Mouse (Mus musculus): ENCODE data around the gene Paox. TPM values are rescaled to one million over a fixed set of nuclear protein-coding genes. Genes with fewer than 3 reads are reported as not detected.

Gene Paox
- polyA plus RNA-seq, 1 experiment: 7.0 TPM

- Histone ChIP-seq H3K36me3 (ENCODE audit: control insufficient read depth, insufficient read depth) (no peaks in the 10 kb centered on the region), H3K79me2 (ENCODE audit: control insufficient read depth, insufficient read depth) (no peaks in the 10 kb centered on the region), H3K4me2 (ENCODE audit: low read depth) (no peak within 1 kb of the TSS), H3ac (ENCODE audit: control insufficient read depth, insufficient read length) (no peak within 1 kb of the TSS), H3K4me3 (no peak within 1 kb of the TSS), H3K27me3 (ENCODE audit: control insufficient read depth, insufficient read depth, insufficient read length) (no peaks in the 10 kb centered on the region)
- TF ChIP-seq MYOD1 (IDR thresholded peaks at IDR 0.05; ENCODE audit: control insufficient read depth in 1 of 3, insufficient read length in 2 of 3, low read depth in 2 of 3): no peak
- no peak for TF ChIP-seq TCF12 (IDR thresholded peaks at IDR 0.05; ENCODE audit: insufficient read depth, poor library complexity, severe bottlenecking)
- no peak for TF ChIP-seq MYOG (IDR thresholded peaks at IDR 0.05; ENCODE audit: control insufficient read depth in 1 of 3, insufficient read depth in 1 of 3, insufficient read length in 2 of 3, low read depth in 2 of 3)
- no peak for TF ChIP-seq USF1 (IDR thresholded peaks at IDR 0.05; ENCODE audit: low read depth)
- TF ChIP-seq E2F4 (IDR thresholded peaks at IDR 0.05; ENCODE audit: insufficient read depth): no peak
- TF ChIP-seq POLR2A (IDR thresholded peaks at IDR 0.05; ENCODE audit: insufficient read length, low read depth): no peak
- TF ChIP-seq CEBPB (IDR thresholded peaks at IDR 0.05; ENCODE audit: insufficient read depth, poor library complexity, severe bottlenecking): no peak
- TF ChIP-seq MAX (IDR thresholded peaks at IDR 0.05; ENCODE audit: low read depth): no peak
- no peak for TF ChIP-seq REST (IDR thresholded peaks at IDR 0.05; ENCODE audit: insufficient read depth, insufficient read length)
- no peak for TF ChIP-seq POLR2AphosphoS2 (IDR thresholded peaks at IDR 0.05; ENCODE audit: insufficient read length, low read depth)
- TF ChIP-seq SRF (IDR thresholded peaks at IDR 0.05; ENCODE audit: control insufficient read depth, insufficient read length, low read depth): no peak
- TF ChIP-seq TCF3 (IDR thresholded peaks at IDR 0.05; ENCODE audit: insufficient read length, low read depth): no peak
Observed at GRCm38 (mm10) chr7:140092924-140093528, 22.6 kb upstream of the Paox start, which contains the start of gene Prap1. Prap1 (plus strand) TSS chr7:140093395.

- Histone ChIP-seq H3K4me2 (ENCODE audit: low read depth) (no peak overlapping the region), H3ac (ENCODE audit: control insufficient read depth, insufficient read length) (no peak overlapping the region), H3K27me3 (ENCODE audit: control insufficient read depth, insufficient read depth, insufficient read length) (no peaks in the 10 kb centered on the region), H3K36me3 (ENCODE audit: control insufficient read depth, insufficient read depth) (no peaks in the 10 kb centered on the region), H3K4me3 (no peak overlapping the region), H3K79me2 (ENCODE audit: control insufficient read depth, insufficient read depth) (no peaks in the 10 kb centered on the region)
- TF ChIP-seq POLR2A (IDR thresholded peaks at IDR 0.05; ENCODE audit: insufficient read length, low read depth): no peak
- TF ChIP-seq TCF12 (IDR thresholded peaks at IDR 0.05; ENCODE audit: insufficient read depth, poor library complexity, severe bottlenecking): no peak
- no peak for TF ChIP-seq MAX (IDR thresholded peaks at IDR 0.05; ENCODE audit: low read depth)
- no peak for TF ChIP-seq CEBPB (IDR thresholded peaks at IDR 0.05; ENCODE audit: insufficient read depth, poor library complexity, severe bottlenecking)
- no peak for TF ChIP-seq TCF3 (IDR thresholded peaks at IDR 0.05; ENCODE audit: insufficient read length, low read depth)
Observed at GRCm38 (mm10) chr7:140094954-140095353, 20.6 kb upstream of the Paox start.

- no peaks in the 10 kb centered on the region for H3K36me3 ChIP-seq (ENCODE audit: control insufficient read depth, insufficient read depth)
- no peaks in the 10 kb centered on the region for H3K27me3 ChIP-seq (ENCODE audit: control insufficient read depth, insufficient read depth, insufficient read length)
- no peak overlapping the region for H3K4me2 ChIP-seq (ENCODE audit: low read depth)
- TF ChIP-seq SRF (IDR thresholded peaks at IDR 0.05; ENCODE audit: control insufficient read depth, insufficient read length, low read depth) (no peak), POLR2AphosphoS2 (IDR thresholded peaks at IDR 0.05; ENCODE audit: insufficient read length, low read depth) (no peak), MYOG (IDR thresholded peaks at IDR 0.05; ENCODE audit: control insufficient read depth in 1 of 3, insufficient read depth in 1 of 3, insufficient read length in 2 of 3, low read depth in 2 of 3) (no peak), TCF3 (IDR thresholded peaks at IDR 0.05; ENCODE audit: insufficient read length, low read depth) (no peak), POLR2A (IDR thresholded peaks at IDR 0.05; ENCODE audit: insufficient read length, low read depth) (no peak), MYOD1 (IDR thresholded peaks at IDR 0.05; ENCODE audit: control insufficient read depth in 1 of 3, insufficient read length in 2 of 3, low read depth in 2 of 3) (no peak), USF1 (IDR thresholded peaks at IDR 0.05; ENCODE audit: low read depth) (no peak), REST (IDR thresholded peaks at IDR 0.05; ENCODE audit: insufficient read depth, insufficient read length) (no peak), E2F4 (IDR thresholded peaks at IDR 0.05; ENCODE audit: insufficient read depth) (no peak), TCF12 (IDR thresholded peaks at IDR 0.05; ENCODE audit: insufficient read depth, poor library complexity, severe bottlenecking) (no peak), CEBPB (IDR thresholded peaks at IDR 0.05; ENCODE audit: insufficient read depth, poor library complexity, severe bottlenecking) (no peak), MAX (IDR thresholded peaks at IDR 0.05; ENCODE audit: low read depth) (no peak)
- H3K4me3 ChIP-seq: no peak overlapping the region
- no peak overlapping the region for H3ac ChIP-seq (ENCODE audit: control insufficient read depth, insufficient read length)
- no peaks in the 10 kb centered on the region for H3K79me2 ChIP-seq (ENCODE audit: control insufficient read depth, insufficient read depth)
Observed at GRCm38 (mm10) chr7:140095556-140095955, 20.0 kb upstream of the Paox start.

GRCm38 (mm10) chr7:140096055-140096454 is 19.5 kb upstream of the Paox start:
- Histone ChIP-seq H3ac (ENCODE audit: control insufficient read depth, insufficient read length) (no peak overlapping the region), H3K4me2 (ENCODE audit: low read depth) (no peak overlapping the region), H3K4me3 (no peak overlapping the region), H3K27me3 (ENCODE audit: control insufficient read depth, insufficient read depth, insufficient read length) (no peaks in the 10 kb centered on the region), H3K36me3 (ENCODE audit: control insufficient read depth, insufficient read depth) (no peaks in the 10 kb centered on the region), H3K79me2 (ENCODE audit: control insufficient read depth, insufficient read depth) (no peaks in the 10 kb centered on the region)
- TF ChIP-seq E2F4 (IDR thresholded peaks at IDR 0.05; ENCODE audit: insufficient read depth): no peak
- no peak for TF ChIP-seq POLR2A (IDR thresholded peaks at IDR 0.05; ENCODE audit: insufficient read length, low read depth)

- Histone ChIP-seq H3K79me2 (ENCODE audit: control insufficient read depth, insufficient read depth) (no peaks in the 10 kb centered on the region), H3K27me3 (ENCODE audit: control insufficient read depth, insufficient read depth, insufficient read length) (no peaks in the 10 kb centered on the region), H3ac (ENCODE audit: control insufficient read depth, insufficient read length) (no peak overlapping the region), H3K4me3 (no peak overlapping the region), H3K36me3 (ENCODE audit: control insufficient read depth, insufficient read depth) (no peaks in the 10 kb centered on the region), H3K4me2 (ENCODE audit: low read depth) (no peak overlapping the region)
- TF ChIP-seq MYOD1 (IDR thresholded peaks at IDR 0.05; ENCODE audit: control insufficient read depth in 1 of 3, insufficient read length in 2 of 3, low read depth in 2 of 3) (no peak), POLR2A (IDR thresholded peaks at IDR 0.05; ENCODE audit: insufficient read length, low read depth) (no peak), TCF12 (IDR thresholded peaks at IDR 0.05; ENCODE audit: insufficient read depth, poor library complexity, severe bottlenecking) (no peak), SRF (IDR thresholded peaks at IDR 0.05; ENCODE audit: control insufficient read depth, insufficient read length, low read depth) (no peak), E2F4 (IDR thresholded peaks at IDR 0.05; ENCODE audit: insufficient read depth) (no peak), CEBPB (IDR thresholded peaks at IDR 0.05; ENCODE audit: insufficient read depth, poor library complexity, severe bottlenecking) (no peak), TCF3 (IDR thresholded peaks at IDR 0.05; ENCODE audit: insufficient read length, low read depth) (no peak), MYOG (IDR thresholded peaks at IDR 0.05; ENCODE audit: control insufficient read depth in 1 of 3, insufficient read depth in 1 of 3, insufficient read length in 2 of 3, low read depth in 2 of 3) (no peak), USF1 (IDR thresholded peaks at IDR 0.05; ENCODE audit: low read depth) (no peak), MAX (IDR thresholded peaks at IDR 0.05; ENCODE audit: low read depth) (no peak), POLR2AphosphoS2 (IDR thresholded peaks at IDR 0.05; ENCODE audit: insufficient read length, low read depth) (no peak), REST (IDR thresholded peaks at IDR 0.05; ENCODE audit: insufficient read depth, insufficient read length) (no peak)
Observed at GRCm38 (mm10) chr7:140098466-140098865, 17.1 kb upstream of the Paox start.
